In the genomic region with DNA sequence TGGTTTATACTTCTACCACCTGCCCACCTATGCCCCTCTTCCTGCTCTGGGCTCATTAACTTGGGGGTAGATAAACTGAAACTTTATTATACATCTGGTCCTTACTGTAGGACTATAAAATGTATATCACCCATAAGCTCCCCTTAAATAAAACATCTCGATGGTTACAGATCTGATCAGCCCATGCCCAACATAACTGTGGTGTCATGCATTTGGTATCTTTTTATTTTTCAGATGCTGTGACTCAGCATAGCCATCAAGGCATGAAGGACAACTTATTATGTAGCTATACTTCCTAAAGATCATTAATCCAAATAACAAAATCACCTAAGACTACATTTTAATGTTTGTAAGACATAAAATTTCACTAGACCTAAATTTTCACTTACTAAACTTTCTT, we compare ENCODE assay signal across 26 mouse cellular contexts.
DNase-seq lines count a peak whose midpoint lies in the region; ATAC-seq lines count a peak whose summit lies in the region.
"Had no signal": no experiment of that assay in that cellular context is flagged by ENCODE, and none has a peak within 500 bp of the region (broad histone marks: within the 10 kb centered on the region; RNA-seq: fewer than 3 reads in every experiment).

No protein-coding gene starts in this region.

- peak; percentile 56 for ATAC-seq in CD4-positive, CD25-positive, alpha-beta regulatory T cell, adult 4 months
- peak; percentile 71; the same call in 1 of the 2 replicates for ATAC-seq in common myeloid progenitor, adult 5-6 weeks (replicated peaks; ENCODE audit: low read depth, poor library complexity, severe bottlenecking)
- peak; percentile 50 for ATAC-seq in inflammation-experienced regulatory T-cells, adult 6 months
- ATAC-seq in kidney, embryonic 16.5 days (ENCODE audit: low FRiP score, low TSS enrichment), result no peak
- ATAC-seq: activated CD4-positive, CD25-positive, alpha-beta regulatory T cell, adult 4 months; forebrain, embryonic 15.5 days; hindbrain, embryonic 16.5 days; intestine, embryonic 16.5 days had no signal

- DNase-seq in lung, postnatal 14 days, result no peak
- DNase-seq in right cerebral cortex, postnatal 25 days, result no peak
- DNase-seq: adrenal gland, adult 8-10 months; adrenal gland, postnatal 25 days; B cell, adult 2 months; cerebellum, adult 11-12 months; cerebellum, adult 8-10 months; cerebellum, postnatal 14 days; gastrocnemius, postnatal 10 days; gastrocnemius, postnatal 36 days; heart, adult 11 months; kidney, adult 18-20 months had no signal

- no peak overlapping the region for H3K27ac ChIP-seq in kidney, embryonic 16.5 days (ENCODE audit: low read length)
- H3K27ac ChIP-seq: embryonic facial prominence, embryonic 12.5 days; embryonic facial prominence, embryonic 15.5 days; forebrain, embryonic 12.5 days; forebrain, embryonic 15.5 days; hindbrain, embryonic 10.5 days; hindbrain, embryonic 13.5 days had no signal

- H3K9me3 ChIP-seq in kidney, embryonic 16.5 days (ENCODE audit: low read length), result no peaks in the 10 kb centered on the region
- H3K9me3 ChIP-seq: embryonic facial prominence, embryonic 12.5 days; embryonic facial prominence, embryonic 15.5 days; forebrain, embryonic 12.5 days; forebrain, embryonic 15.5 days; hindbrain, embryonic 10.5 days; hindbrain, embryonic 13.5 days had no signal

- no peaks in the 10 kb centered on the region for H3K4me1 ChIP-seq in kidney, embryonic 16.5 days (ENCODE audit: insufficient read depth, low read length)
- H3K4me1 ChIP-seq: embryonic facial prominence, embryonic 12.5 days; embryonic facial prominence, embryonic 15.5 days; forebrain, embryonic 12.5 days; forebrain, embryonic 15.5 days; hindbrain, embryonic 10.5 days; hindbrain, embryonic 13.5 days had no signal

- WGBS in kidney, embryonic 16.5 days, result 82% methylated on average over 1 of the region's 1 CpGs

- no peaks in the 10 kb centered on the region for H3K36me3 ChIP-seq in kidney, embryonic 16.5 days (ENCODE audit: insufficient read depth, low read length)
- H3K36me3 ChIP-seq: embryonic facial prominence, embryonic 12.5 days; embryonic facial prominence, embryonic 15.5 days; forebrain, embryonic 12.5 days; forebrain, embryonic 15.5 days; hindbrain, embryonic 10.5 days; hindbrain, embryonic 13.5 days had no signal

- no peak overlapping the region for H3K9ac ChIP-seq in kidney, embryonic 16.5 days (replicated peaks; ENCODE audit: low read length)
- H3K9ac ChIP-seq: embryonic facial prominence, embryonic 12.5 days; embryonic facial prominence, embryonic 15.5 days; forebrain, embryonic 12.5 days; forebrain, embryonic 15.5 days; hindbrain, embryonic 13.5 days had no signal

- no peaks in the 10 kb centered on the region for H3K27me3 ChIP-seq in kidney, embryonic 16.5 days (ENCODE audit: insufficient read depth, low read length)
- H3K27me3 ChIP-seq: embryonic facial prominence, embryonic 12.5 days; embryonic facial prominence, embryonic 15.5 days; forebrain, embryonic 12.5 days; forebrain, embryonic 15.5 days; hindbrain, embryonic 13.5 days had no signal

- H3K4me2 ChIP-seq in kidney, embryonic 16.5 days (replicated peaks; ENCODE audit: low read depth, low read length), result no peak overlapping the region
- H3K4me2 ChIP-seq: embryonic facial prominence, embryonic 12.5 days; embryonic facial prominence, embryonic 15.5 days; forebrain, embryonic 12.5 days; forebrain, embryonic 15.5 days; heart, embryonic 11.5 days; hindbrain, embryonic 13.5 days had no signal

- H3K4me3 ChIP-seq in kidney, embryonic 16.5 days (ENCODE audit: low read length), result no peak overlapping the region
- H3K4me3 ChIP-seq: embryonic facial prominence, embryonic 12.5 days; embryonic facial prominence, embryonic 15.5 days; forebrain, embryonic 12.5 days; forebrain, embryonic 15.5 days; hindbrain, embryonic 10.5 days; hindbrain, embryonic 13.5 days had no signal
